Mouse (Mus musculus) neural tube, embryonic 15.5 days (tissue): ENCODE measurements around the gene Polr2i. TPM values are rescaled to one million over a fixed set of nuclear protein-coding genes. Genes with fewer than 3 reads are reported as not detected.
"Not testable (repeated sequence)": the region's sequence is repeated elsewhere in the genome, so short reads cannot be mapped to it uniquely, and the experiment has no call there.

Source experiments
- ATAC-seq: fragments of 200-750 bp; cut with Nextera tagmentation; 2 replicates; pipeline ENCODE4 v1.8.0; 2017; ENCODE audit warnings: mild to moderate bottlenecking, moderate TSS enrichment, moderate library complexity; ENCODE audit not compliant: low FRiP score
- H3K27ac ChIP-seq: fragments of 300-500 bp; sonication (generic); replicated peaks from 2 replicates; pipeline ENCODE4 v1.5.1; 2015; ENCODE audit warnings: mild to moderate bottlenecking, inconsistent platforms
- H3K27me3 ChIP-seq: fragments of 300-500 bp; sonication (generic); replicated peaks from 2 replicates; pipeline ENCODE4 v1.6.1; 2015; ENCODE audit warnings: inconsistent platforms
- H3K36me3 ChIP-seq: fragments of 300-500 bp; sonication (generic); 2 replicates; pipeline ENCODE4 v1.6.1; 2015; ENCODE audit warnings: inconsistent platforms
- H3K4me1 ChIP-seq: fragments of 300-500 bp; sonication (generic); 2 replicates; pipeline ENCODE4 v1.6.1; 2015; ENCODE audit warnings: inconsistent platforms
- H3K4me2 ChIP-seq: fragments of 300-500 bp; sonication (generic); 2 replicates; pipeline ENCODE4 v1.6.1; 2015; ENCODE audit warnings: inconsistent platforms, mild to moderate bottlenecking, moderate library complexity
- H3K4me3 ChIP-seq: fragments of 300-500 bp; sonication (generic); replicated peaks from 2 replicates; pipeline ENCODE4 v1.5.1; 2015; ENCODE audit warnings: mild to moderate bottlenecking, inconsistent platforms
- H3K9ac ChIP-seq: fragments of 300-500 bp; sonication (generic); replicated peaks from 2 replicates; pipeline ENCODE4 v1.6.1; 2015; ENCODE audit warnings: mild to moderate bottlenecking, inconsistent platforms
- H3K9me3 ChIP-seq: fragments of 300-500 bp; sonication (generic); replicated peaks from 2 replicates; pipeline ENCODE4 v1.6.1; 2016; ENCODE audit warnings: inconsistent platforms
- WGBS: fragments of 180-500 bp; shearing (Covaris S2); methylation state at CpG from one replicate; pipeline ENCODE4 v1.1.7; 2015; ENCODE audit warnings: mixed read lengths; 5-methylcytosine and 5-hydroxymethylcytosine counted together
- polyA plus RNA-seq: library from polyadenylated mRNA; unstranded; fragments of >200 nt; fragmentation: Nextera tagmentation; extraction: Ambion mirVana; gene quantifications from 2 replicates; pipeline ENCODE4 v1.2.1, GENCODE M21; 2015

The Polr2i gene
- polyA plus RNA-seq, 1 experiment from 2014 or later: 194 TPM

GRCm38 (mm10) chr7:30233387-30233786, 1.6 kb downstream of the Polr2i start:
- 90% methylated on average over 20 of the region's 20 CpGs for WGBS

GRCm38 (mm10) chr7:30234276-30234858, 2.6 kb downstream of the Polr2i start:
- H3K4me1 ChIP-seq: peaks cover 28% of the 10 kb centered on the region
- no peak overlapping the region for H3K4me2 ChIP-seq
- peaks cover 21% of the 10 kb centered on the region for H3K36me3 ChIP-seq
- no peak overlapping the region for H3K27ac ChIP-seq
- H3K9me3 ChIP-seq: no peaks in the 10 kb centered on the region
- 95% methylated on average over 15 of the region's 15 CpGs for WGBS
- no peak overlapping the region for H3K4me3 ChIP-seq
- H3K27me3 ChIP-seq: no peaks in the 10 kb centered on the region
- H3K9ac ChIP-seq: no peak overlapping the region
- ATAC-seq: no peak

More at GRCm38 (mm10) chr7:30233387-30233786, 1.6 kb downstream of the Polr2i start:
- H3K9ac ChIP-seq: no peak overlapping the region
- peak overlapping the region; percentile 68 for H3K4me2 ChIP-seq
- no peaks in the 10 kb centered on the region for H3K27me3 ChIP-seq
- peaks cover 24% of the 10 kb centered on the region for H3K36me3 ChIP-seq
- peaks cover 28% of the 10 kb centered on the region for H3K4me1 ChIP-seq
- no peak for ATAC-seq
- 0 out of 2 replicates have a peak overlapping the region, but pooled peaks have one; percentile 80 for H3K4me3 ChIP-seq
- H3K27ac ChIP-seq: no peak overlapping the region
- H3K9me3 ChIP-seq: no peaks in the 10 kb centered on the region

GRCm38 (mm10) chr7:30235091-30235490, 3.3 kb downstream of the Polr2i start:
- Histone ChIP-seq H3K4me2 (no peak overlapping the region), H3K9ac (no peak overlapping the region), H3K27me3 (no peaks in the 10 kb centered on the region), H3K9me3 (no peaks in the 10 kb centered on the region), H3K4me3 (no peak overlapping the region), H3K27ac (no peak overlapping the region), H3K36me3 (peaks cover 21% of the 10 kb centered on the region), H3K4me1 (peaks cover 28% of the 10 kb centered on the region)
- WGBS: 95% methylated on average over 8 of the region's 8 CpGs
- ATAC-seq: no peak

- no peak within 1 kb of the TSS for H3K9ac ChIP-seq
- 80% methylated on average over 4 of the region's 4 CpGs for WGBS
- ATAC-seq: no peak
These were observed 3.9 kb downstream of the Polr2i start, which contains the start of gene Ovol3 for GRCm38 (mm10) chr7:30235625-30236024. TSS of gene Ovol3 (minus strand) at chr7:30235725.

GRCm38 (mm10) chr7:30237374-30237773, 5.6 kb downstream of the Polr2i start:
- not testable (repeated sequence) for H3K27me3 ChIP-seq, H3K4me2 ChIP-seq, H3K9ac ChIP-seq, H3K27ac ChIP-seq, ATAC-seq, H3K4me3 ChIP-seq, H3K9me3 ChIP-seq
- 84% methylated on average over 3 of the region's 3 CpGs for WGBS
- H3K4me1 ChIP-seq: peaks cover 18% of the 10 kb centered on the region
- peaks cover 21% of the 10 kb centered on the region for H3K36me3 ChIP-seq

More at GRCm38 (mm10) chr7:30235625-30236024, 3.9 kb downstream of the Polr2i start, which contains the start of gene Ovol3:
- Histone ChIP-seq H3K27ac (no peak within 1 kb of the TSS), H3K36me3 (peaks cover 21% of the 10 kb centered on the region), H3K9me3 (no peaks in the 10 kb centered on the region), H3K4me3 (no peak within 1 kb of the TSS), H3K4me1 (peaks cover 25% of the 10 kb centered on the region), H3K27me3 (no peaks in the 10 kb centered on the region), H3K4me2 (no peak within 1 kb of the TSS)

GRCm38 (mm10) chr7:30251956-30252954, 20.5 kb downstream of the Polr2i start:
- no peak for ATAC-seq
- no peaks in the 10 kb centered on the region; the same call in 1 of the 2 replicates for H3K36me3 ChIP-seq
- no peak overlapping the region for H3K4me3 ChIP-seq
- 88% methylated on average over 12 of the region's 12 CpGs for WGBS
- H3K4me1 ChIP-seq: no peaks in the 10 kb centered on the region
- no peaks in the 10 kb centered on the region for H3K27me3 ChIP-seq
- no peaks in the 10 kb centered on the region for H3K9me3 ChIP-seq
- H3K9ac ChIP-seq: no peak overlapping the region
- no peak overlapping the region for H3K27ac ChIP-seq
- no peak overlapping the region for H3K4me2 ChIP-seq

- Histone ChIP-seq H3K9ac (no peak overlapping the region), H3K9me3 (no peaks in the 10 kb centered on the region), H3K27me3 (no peaks in the 10 kb centered on the region), H3K4me3 (no peak overlapping the region), H3K36me3 (no peaks in the 10 kb centered on the region), H3K4me1 (no peaks in the 10 kb centered on the region), H3K27ac (no peak overlapping the region), H3K4me2 (no peak overlapping the region)
- no peak for ATAC-seq
- 79% methylated on average over 2 of the region's 2 CpGs for WGBS
These were observed 33.3 kb downstream of the Polr2i start for GRCm38 (mm10) chr7:30265041-30265440.

- no peak overlapping the region for H3K27ac ChIP-seq
- ATAC-seq: no peak
- no peak overlapping the region for H3K4me2 ChIP-seq
- 93% methylated on average over 5 of the region's 5 CpGs for WGBS
- H3K4me1 ChIP-seq: no peaks in the 10 kb centered on the region
- H3K4me3 ChIP-seq: no peak overlapping the region
- no peaks in the 10 kb centered on the region for H3K27me3 ChIP-seq
- no peak overlapping the region for H3K9ac ChIP-seq
- H3K36me3 ChIP-seq: no peaks in the 10 kb centered on the region
- no peaks in the 10 kb centered on the region for H3K9me3 ChIP-seq
These were observed 33.8 kb downstream of the Polr2i start for GRCm38 (mm10) chr7:30265531-30265930.

GRCm38 (mm10) chr7:30265935-30266334, 34.2 kb downstream of the Polr2i start:
- WGBS: 92% methylated on average over 7 of the region's 7 CpGs
- H3K27ac ChIP-seq: no peak overlapping the region
- no peak for ATAC-seq
- H3K4me1 ChIP-seq: no peaks in the 10 kb centered on the region
- H3K36me3 ChIP-seq: no peaks in the 10 kb centered on the region
- no peak overlapping the region for H3K4me2 ChIP-seq
- no peaks in the 10 kb centered on the region for H3K27me3 ChIP-seq
- H3K4me3 ChIP-seq: no peak overlapping the region
- no peak overlapping the region for H3K9ac ChIP-seq
- no peaks in the 10 kb centered on the region for H3K9me3 ChIP-seq

- Histone ChIP-seq H3K27ac (no peak overlapping the region), H3K27me3 (no peaks in the 10 kb centered on the region), H3K4me3 (no peak overlapping the region), H3K4me1 (no peaks in the 10 kb centered on the region), H3K9me3 (no peaks in the 10 kb centered on the region), H3K9ac (no peak overlapping the region), H3K4me2 (no peak overlapping the region), H3K36me3 (no peaks in the 10 kb centered on the region)
- ATAC-seq: no peak
- 92% methylated on average over 3 of the region's 3 CpGs for WGBS
These were observed 35.0 kb downstream of the Polr2i start for GRCm38 (mm10) chr7:30266780-30267179.

- Histone ChIP-seq H3K27ac (no peak overlapping the region), H3K4me3 (no peak overlapping the region), H3K4me2 (no peak overlapping the region), H3K4me1 (no peaks in the 10 kb centered on the region), H3K9ac (no peak overlapping the region), H3K27me3 (no peaks in the 10 kb centered on the region), H3K36me3 (no peaks in the 10 kb centered on the region), H3K9me3 (no peaks in the 10 kb centered on the region)
- 88% methylated on average over 4 of the region's 4 CpGs for WGBS
- ATAC-seq: no peak
These were observed 37.9 kb downstream of the Polr2i start for GRCm38 (mm10) chr7:30269641-30270040.

GRCm38 (mm10) chr7:30274383-30274782, 42.6 kb downstream of the Polr2i start:
- no peak overlapping the region for H3K4me2 ChIP-seq
- no peaks in the 10 kb centered on the region for H3K27me3 ChIP-seq
- no peaks in the 10 kb centered on the region for H3K9me3 ChIP-seq
- WGBS: 79% methylated on average over 6 of the region's 6 CpGs
- H3K9ac ChIP-seq: no peak overlapping the region
- no peak overlapping the region for H3K4me3 ChIP-seq
- no peak overlapping the region for H3K27ac ChIP-seq
- ATAC-seq: no peak
- H3K4me1 ChIP-seq: peaks cover 2% of the 10 kb centered on the region
- H3K36me3 ChIP-seq: no peaks in the 10 kb centered on the region
